Mouse (Mus musculus): ENCODE data around the gene Rnf157.

DNA sequence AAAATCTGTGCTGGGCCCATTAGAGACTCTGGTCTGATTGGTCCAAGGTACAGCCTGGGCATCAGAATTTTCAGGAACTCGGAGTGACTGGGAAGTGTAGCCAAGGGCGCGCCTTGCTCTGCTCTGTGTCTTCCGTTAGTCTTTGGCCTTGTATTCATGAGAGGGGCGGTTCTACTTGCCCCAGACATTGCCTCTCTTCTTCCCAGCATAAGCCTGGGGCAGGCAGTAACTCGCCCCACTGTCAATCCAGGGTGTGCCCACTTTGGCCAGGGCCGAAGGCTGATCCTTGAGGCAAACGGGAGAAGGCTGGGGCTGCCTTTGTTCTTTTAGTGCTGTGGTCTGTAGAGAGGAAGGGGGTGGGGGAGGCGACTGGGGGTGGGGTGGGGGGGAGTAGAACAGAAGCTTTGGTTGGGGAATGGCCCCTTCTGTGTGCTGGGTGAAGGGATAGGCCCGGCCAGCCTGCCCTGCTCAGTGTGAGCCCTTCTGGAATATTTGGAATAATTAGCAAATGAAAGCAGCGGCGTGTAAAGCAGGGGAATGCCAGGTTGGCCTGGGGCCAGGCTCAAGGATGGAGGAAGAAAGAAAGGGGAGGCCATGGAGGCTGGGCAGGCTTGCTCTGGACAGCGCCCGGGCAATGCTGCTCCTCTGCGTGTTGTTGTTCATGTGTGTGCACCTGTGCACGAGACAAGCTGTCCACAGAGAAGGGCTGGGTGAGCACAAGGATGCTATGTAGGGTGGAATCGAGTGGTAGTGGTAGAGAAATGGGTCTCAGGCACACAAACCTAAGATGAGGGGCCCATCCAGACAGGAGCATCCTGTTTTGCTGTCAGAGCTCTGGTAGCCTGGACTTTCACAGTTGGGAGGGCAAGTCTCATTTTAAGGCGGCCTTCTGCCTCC is 83.3 kb downstream of the Rnf157 start:
- TF ChIP-seq EP300 (IDR thresholded peaks at IDR 0.05; ENCODE audit: low read length) (no peak), MXI1 (IDR thresholded peaks at IDR 0.05; ENCODE audit: low read depth, low read length) (0 out of 2 replicates have a peak, but pooled peaks have one; percentile 32), POLR2A (IDR thresholded peaks at IDR 0.05; ENCODE audit: low read depth, low read length) (0 out of 2 replicates have a peak, but pooled peaks have one; percentile 22), USF1 (IDR thresholded peaks at IDR 0.05; ENCODE audit: low read depth, low read length) (no peak), MYC (IDR thresholded peaks at IDR 0.05; ENCODE audit: low read depth, low read length) (no peak), ZKSCAN1 (IDR thresholded peaks at IDR 0.05; ENCODE audit: borderline replicate concordance, low read depth, low read length) (no peak), ETS1 (conservative IDR thresholded peaks at IDR 0.05; ENCODE audit: low read depth, low read length) (no peak), MAZ (IDR thresholded peaks at IDR 0.05; ENCODE audit: low read depth, low read length) (no peak), MEF2A (IDR thresholded peaks at IDR 0.05; ENCODE audit: borderline replicate concordance, low read depth, low read length) (no peak), CTCF (conservative IDR thresholded peaks at IDR 0.05 in 1 of 2, IDR thresholded peaks at IDR 0.05 in 1 of 2; ENCODE audit: low read depth in 2 of 2, low read length in 2 of 2) (no peak)

Measured in CH12.LX (cell line).